Mouse (Mus musculus): ENCODE results near the gene Ppp3cb. TPM values are rescaled to one million over a fixed set of nuclear protein-coding genes. Genes with fewer than 3 reads are reported as not detected.
A peak's percentile ranks its signal among the peaks of the same experiment; 100 is the strongest.

The Ppp3cb gene
- total and polyA plus RNA-seq, 3 experiments, result 20.4 to 62.9 (median 32.6) TPM

DNA sequence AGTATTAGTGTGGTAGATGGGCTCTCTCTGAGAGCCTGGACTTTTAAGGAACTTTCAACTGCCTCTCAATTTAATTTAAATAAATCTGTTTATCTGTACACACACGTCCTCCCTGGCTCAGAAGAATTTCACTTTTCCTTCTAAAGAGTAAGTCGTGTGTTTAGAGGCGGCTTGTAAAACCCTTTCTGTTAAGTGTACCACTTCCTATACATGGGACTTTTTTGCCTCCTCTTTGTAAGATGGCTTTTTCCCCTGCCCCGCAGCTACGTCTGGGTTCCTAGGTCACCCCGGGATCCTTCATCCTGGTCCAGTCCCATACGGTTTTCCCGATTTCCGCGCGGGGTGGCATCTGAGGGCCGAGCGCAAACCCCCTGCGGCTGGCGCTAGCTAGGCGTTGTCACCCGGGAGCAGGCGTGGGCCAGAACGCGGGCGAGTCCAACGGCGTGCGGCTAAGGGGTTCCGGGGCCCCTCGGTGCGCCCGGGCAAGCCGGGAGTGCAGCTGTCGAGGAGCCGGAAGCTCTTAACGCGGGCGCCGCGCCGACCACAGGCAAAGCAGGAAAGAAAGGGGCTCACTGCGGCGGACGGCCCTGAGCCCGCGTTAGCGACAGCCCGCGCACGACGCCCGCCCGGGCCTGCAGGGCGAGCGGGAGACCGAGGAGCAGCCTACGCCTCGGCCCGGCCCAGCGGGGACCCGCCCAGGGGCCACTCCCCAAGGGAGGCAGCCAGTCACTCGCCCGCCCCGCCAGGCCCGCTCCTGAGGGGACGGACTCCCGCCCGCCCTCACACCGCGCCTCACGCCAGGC, 643 bp downstream of the Ppp3cb start (continued):
- TF ChIP-seq BHLHE40 (IDR thresholded peaks at IDR 0.05; ENCODE audit: borderline replicate concordance, low read depth, low read length) (no peak), MYC (IDR thresholded peaks at IDR 0.05; ENCODE audit: low read depth, low read length) (no peak), ZNF384 (IDR thresholded peaks at IDR 0.05; ENCODE audit: low read depth, low read length) (no peak), MXI1 (IDR thresholded peaks at IDR 0.05; ENCODE audit: low read depth, low read length) (peak; percentile 81; the same call in 1 of the 2 replicates)

DNA sequence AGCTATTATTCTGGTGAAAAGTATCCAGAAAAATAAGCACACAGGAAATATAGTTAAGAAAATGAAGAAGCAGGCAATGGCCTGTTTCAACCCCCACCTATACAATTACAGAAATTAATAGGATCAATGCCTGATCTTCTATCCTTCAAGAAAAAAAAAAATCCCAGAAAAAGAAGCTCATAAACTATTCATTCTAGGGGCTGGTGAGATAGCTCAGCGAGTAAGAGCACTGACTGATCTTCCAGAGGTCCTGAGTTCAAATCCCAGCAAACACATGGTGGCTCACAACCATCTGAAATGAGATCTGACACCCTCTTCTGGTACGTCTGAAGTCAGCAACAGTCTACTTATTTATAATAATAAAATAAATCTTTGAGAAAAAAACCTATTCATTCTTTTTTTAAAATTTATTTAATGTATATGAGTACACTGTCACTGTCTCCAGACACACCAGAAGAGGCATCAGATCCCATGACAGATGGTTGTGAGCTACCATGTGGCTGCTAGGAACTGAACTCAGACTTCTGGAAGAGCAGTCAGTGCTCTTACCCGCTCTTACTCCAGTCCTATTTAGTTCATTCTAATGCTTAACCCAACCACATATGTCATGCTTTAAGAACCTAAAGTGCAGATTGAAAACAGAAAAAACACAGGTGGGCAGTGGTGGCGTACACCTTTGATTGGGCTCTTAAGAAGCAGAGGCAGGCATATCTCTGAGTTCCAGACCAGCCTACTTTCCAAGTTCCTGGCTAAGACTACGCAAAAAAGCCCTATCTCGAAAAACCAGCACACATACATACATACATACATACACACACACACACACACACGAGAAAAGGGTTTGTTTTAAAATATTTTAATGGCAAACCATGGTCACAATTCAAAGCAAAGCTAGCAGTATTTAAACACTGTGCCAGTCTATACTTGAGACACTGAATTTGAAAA, 1.6 kb downstream of the Ppp3cb start:
- DNase-seq (ENCODE audit: low read depth, low spot score), result peak; percentile 67
- peak overlapping the region; percentile 98 for H3K9ac ChIP-seq (ENCODE audit: control insufficient read depth, low read depth, low read length, poor library complexity, severe bottlenecking)
- H3K27ac ChIP-seq (ENCODE audit: control insufficient read depth, low read depth, low read length), result peak overlapping the region; percentile 31; the same call in 1 of the 2 replicates
- peaks cover 11 to 12% of the 10 kb centered on the region in 2 experiments for H3K4me1 ChIP-seq (ENCODE audit: control insufficient read depth in 1 of 2, insufficient read depth in 2 of 2, low read length in 2 of 2)
- H3K27me3 ChIP-seq (ENCODE audit: control insufficient read depth in 1 of 2, insufficient read depth in 2 of 2, low read length in 2 of 2), result no peaks in the 10 kb centered on the region
- H3K36me3 ChIP-seq (ENCODE audit: control insufficient read depth in 1 of 2, insufficient read depth in 2 of 2, low read length in 2 of 2), result peaks cover 0 to 39% of the 10 kb centered on the region in 2 experiments; a peak in 2 of 4 replicates
- peak overlapping the region; percentile 46 to 90 for H3K4me3 ChIP-seq (ENCODE audit: control insufficient read depth in 1 of 2, insufficient read depth in 1 of 2, low read depth in 2 of 2, low read length in 2 of 2)
- H3K9me3 ChIP-seq (replicated peaks; ENCODE audit: insufficient read depth, low read length), result no peaks in the 10 kb centered on the region
- TF ChIP-seq TCF12 (IDR thresholded peaks at IDR 0.05; ENCODE audit: low read depth, low read length) (peak; percentile 42; the same call in 1 of the 2 replicates), TBP (IDR thresholded peaks at IDR 0.05; ENCODE audit: low read depth, low read length) (peak; percentile 79), ZC3H11A (IDR thresholded peaks at IDR 0.05; ENCODE audit: low read depth, low read length) (no peak), SIN3A (IDR thresholded peaks at IDR 0.05; ENCODE audit: low read length) (peak; percentile 51), ZNF384 (IDR thresholded peaks at IDR 0.05; ENCODE audit: low read depth, low read length) (no peak), ETS1 (IDR thresholded peaks at IDR 0.05; ENCODE audit: low read depth, low read length) (0 out of 2 replicates have a peak, but pooled peaks have one; percentile 25), TAL1 (IDR thresholded peaks at IDR 0.05; ENCODE audit: low read length) (peak; percentile 49; the same call in 1 of the 2 replicates), EP300 (IDR thresholded peaks at IDR 0.05; ENCODE audit: low read depth in 1 of 2, low read length in 2 of 2) (peak in 1 of 2 experiments; percentile 31; a peak in 2 of 4 replicates), ELF1 (IDR thresholded peaks at IDR 0.05; ENCODE audit: low read depth, low read length) (no peak)
- H3K79me2 ChIP-seq (ENCODE audit: control insufficient read depth, insufficient read depth, low read length, poor library complexity), result peaks cover 30% of the 10 kb centered on the region

DNA sequence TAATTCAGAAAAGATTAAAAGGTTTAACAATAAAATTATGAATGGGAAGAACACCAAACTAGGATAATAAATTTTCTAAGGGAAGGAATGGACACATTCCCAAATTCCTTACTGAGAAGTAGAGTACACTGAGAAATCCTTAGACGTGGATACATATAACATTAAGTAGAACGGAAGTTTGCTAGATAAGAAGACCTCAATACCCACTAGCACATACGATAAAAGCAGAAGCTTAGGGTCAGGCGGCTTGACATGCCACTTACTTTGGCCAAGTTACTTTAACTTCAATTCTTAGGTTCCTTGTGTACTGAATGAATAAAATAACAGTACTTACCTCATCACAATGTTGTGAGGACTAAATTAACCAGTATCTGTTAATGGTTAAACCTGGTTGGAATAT, 16.7 kb downstream of the Ppp3cb start:
- peaks cover 9 to 24% of the 10 kb centered on the region in 2 experiments for H3K36me3 ChIP-seq (ENCODE audit: control insufficient read depth in 1 of 2, insufficient read depth in 2 of 2, low read length in 2 of 2)
- H3K79me2 ChIP-seq (ENCODE audit: control insufficient read depth, insufficient read depth, low read length, poor library complexity), result no peaks in the 10 kb centered on the region
- H3K9me3 ChIP-seq (replicated peaks; ENCODE audit: insufficient read depth, low read length), result no peaks in the 10 kb centered on the region
- H3K9ac ChIP-seq (ENCODE audit: control insufficient read depth, low read depth, low read length, poor library complexity, severe bottlenecking), result no peak overlapping the region
- H3K4me1 ChIP-seq (ENCODE audit: control insufficient read depth in 1 of 2, insufficient read depth in 2 of 2, low read length in 2 of 2), result peaks cover 0 to 7% of the 10 kb centered on the region in 2 experiments; a peak in 2 of 4 replicates
- no peaks in the 10 kb centered on the region for H3K27me3 ChIP-seq (ENCODE audit: control insufficient read depth in 1 of 2, insufficient read depth in 2 of 2, low read length in 2 of 2)
- H3K4me3 ChIP-seq (ENCODE audit: control insufficient read depth in 1 of 2, insufficient read depth in 1 of 2, low read depth in 2 of 2, low read length in 2 of 2), result no peak overlapping the region
- no peak overlapping the region for H3K27ac ChIP-seq (ENCODE audit: control insufficient read depth, low read depth, low read length)
- peak; percentile 53 for DNase-seq (ENCODE audit: low read depth, low spot score)
- peak; percentile 72 for TF ChIP-seq GATA1 (IDR thresholded peaks at IDR 0.05; ENCODE audit: low read depth, low read length)
- TF ChIP-seq EP300 (IDR thresholded peaks at IDR 0.05; ENCODE audit: low read depth in 1 of 2, low read length in 2 of 2), result peak in 1 of 2 experiments; percentile 53; a peak in 1 of 4 replicates
- no peak for TF ChIP-seq USF1 (IDR thresholded peaks at IDR 0.05; ENCODE audit: low read depth, low read length)
- TF ChIP-seq TAL1 (IDR thresholded peaks at IDR 0.05; ENCODE audit: low read length), result no peak
- TF ChIP-seq HCFC1 (IDR thresholded peaks at IDR 0.05; ENCODE audit: low read depth, low read length), result no peak
- no peak for TF ChIP-seq ETS1 (IDR thresholded peaks at IDR 0.05; ENCODE audit: low read depth, low read length)
- TF ChIP-seq ZKSCAN1 (IDR thresholded peaks at IDR 0.05; ENCODE audit: low read depth, low read length), result no peak
- no peak for TF ChIP-seq ZNF384 (IDR thresholded peaks at IDR 0.05; ENCODE audit: low read depth, low read length)
- TF ChIP-seq SMC3 (IDR thresholded peaks at IDR 0.05; ENCODE audit: low read depth, low read length), result no peak
- no peak for TF ChIP-seq MAFK (IDR thresholded peaks at IDR 0.05; ENCODE audit: borderline replicate concordance, low read depth, low read length)
- no peak for TF ChIP-seq MAZ (IDR thresholded peaks at IDR 0.05; ENCODE audit: low read depth, low read length)

Measured in MEL (cell line).